Mouse (Mus musculus) lung, embryonic 15.5 days (tissue): ENCODE data around the gene Pitx2. TPM values are rescaled to one million over a fixed set of nuclear protein-coding genes. Genes with fewer than 3 reads are reported as not detected.

Experiments used
- ATAC-seq: fragments of 200-750 bp; cut with Nextera tagmentation; 2 replicates; pipeline ENCODE4 v1.8.0; 2017; ENCODE audit warnings: moderate number of reproducible peaks, borderline replicate concordance; ENCODE audit not compliant: low FRiP score, low TSS enrichment; ENCODE audit errors: extremely low read depth
- H3K27ac ChIP-seq: fragments of 300-500 bp; sonication (generic); 2 replicates; pipeline ENCODE4 v1.5.1; 2015; ENCODE audit warnings: moderate library complexity, mild to moderate bottlenecking, inconsistent platforms
- H3K27me3 ChIP-seq: fragments of 300-500 bp; sonication (generic); 2 replicates; pipeline ENCODE4 v1.6.1; 2015; ENCODE audit warnings: inconsistent platforms
- H3K36me3 ChIP-seq: fragments of 300-500 bp; sonication (generic); 2 replicates; pipeline ENCODE4 v1.6.1; 2015; ENCODE audit warnings: inconsistent platforms
- H3K4me1 ChIP-seq: fragments of 300-500 bp; sonication (generic); 2 replicates; pipeline ENCODE4 v1.6.1; 2015; ENCODE audit warnings: inconsistent platforms
- H3K4me2 ChIP-seq: fragments of 300-500 bp; sonication (generic); 2 replicates; pipeline ENCODE4 v1.6.1; 2015; ENCODE audit warnings: inconsistent platforms, mild to moderate bottlenecking, moderate library complexity
- H3K4me3 ChIP-seq: fragments of 300-500 bp; sonication (generic); 2 replicates; pipeline ENCODE4 v1.5.1; 2015; ENCODE audit warnings: mild to moderate bottlenecking, inconsistent platforms
- H3K9ac ChIP-seq: fragments of 300-500 bp; sonication (generic); 2 replicates; pipeline ENCODE4 v1.6.1; 2015; ENCODE audit warnings: inconsistent platforms
- H3K9me3 ChIP-seq: fragments of 300-500 bp; sonication (generic); 2 replicates; pipeline ENCODE4 v1.6.1; 2016; ENCODE audit warnings: inconsistent platforms
- WGBS: fragments of 180-500 bp; shearing (Covaris S2); methylation state at CpG from one replicate; pipeline ENCODE4 v1.1.7; 2015; 5-methylcytosine and 5-hydroxymethylcytosine counted together
- polyA plus RNA-seq: library from polyadenylated mRNA; unstranded; fragments of >200 nt; fragmentation: Nextera tagmentation; extraction: Ambion mirVana; gene quantifications from 2 replicates; pipeline ENCODE4 v1.2.1, GENCODE M21; 2015

The Pitx2 gene
- polyA plus RNA-seq, 1 experiment from 2014 or later: 6.3 TPM

DNA sequence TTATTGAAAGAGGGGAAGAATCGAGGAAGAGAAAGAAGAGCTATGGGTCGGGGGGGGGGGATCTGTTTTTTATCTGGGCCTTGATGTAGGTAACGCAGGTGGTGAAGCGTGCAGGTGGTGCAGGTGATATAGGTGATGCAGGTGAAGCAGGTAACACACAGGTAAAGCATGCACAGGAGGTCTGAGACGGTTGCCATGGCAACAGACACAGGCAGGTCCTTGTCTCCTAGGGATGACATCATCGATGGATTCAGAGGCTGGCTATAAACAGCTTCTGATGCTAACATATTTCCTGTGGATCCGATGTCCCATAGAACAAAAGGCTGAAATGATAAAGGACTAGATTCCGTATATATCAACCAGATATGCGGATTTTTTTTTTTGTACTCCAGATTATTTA, 51.3 kb downstream of the Pitx2 start:
- Histone ChIP-seq H3K36me3 (no peaks in the 10 kb centered on the region), H3K27me3 (no peaks in the 10 kb centered on the region), H3K4me2 (no peak overlapping the region), H3K4me3 (no peak overlapping the region), H3K27ac (no peak overlapping the region), H3K9me3 (no peaks in the 10 kb centered on the region), H3K4me1 (no peaks in the 10 kb centered on the region), H3K9ac (no peak overlapping the region)
- 80% methylated on average over 9 of the region's 9 CpGs for WGBS
- no peak for ATAC-seq

- Histone ChIP-seq H3K27ac (no peak overlapping the region), H3K4me1 (no peaks in the 10 kb centered on the region), H3K4me2 (no peak overlapping the region; the same call in 1 of the 2 replicates), H3K9ac (no peak overlapping the region), H3K4me3 (no peak overlapping the region), H3K36me3 (no peaks in the 10 kb centered on the region), H3K27me3 (no peaks in the 10 kb centered on the region), H3K9me3 (no peaks in the 10 kb centered on the region)
- ATAC-seq: no peak
- 42% methylated on average over 10 of the region's 10 CpGs for WGBS
Observed at GRCm38 (mm10) chr3:129254246-129254645, 54.6 kb downstream of the Pitx2 start.

- peak overlapping the region; percentile 3; the same call in 1 of the 2 replicates for H3K4me3 ChIP-seq
- WGBS: 50% methylated on average over 19 of the region's 19 CpGs
- no peaks in the 10 kb centered on the region for H3K9me3 ChIP-seq
- no peak overlapping the region for H3K27ac ChIP-seq
- ATAC-seq: 0 out of 2 replicates have a peak, but pooled peaks have one; percentile 46
- peak overlapping the region; percentile 42 for H3K4me2 ChIP-seq
- H3K36me3 ChIP-seq: no peaks in the 10 kb centered on the region
- H3K4me1 ChIP-seq: no peaks in the 10 kb centered on the region
- H3K27me3 ChIP-seq: no peaks in the 10 kb centered on the region
- H3K9ac ChIP-seq: no peak overlapping the region
Observed at GRCm38 (mm10) chr3:129256283-129256682, 56.6 kb downstream of the Pitx2 start.

DNA sequence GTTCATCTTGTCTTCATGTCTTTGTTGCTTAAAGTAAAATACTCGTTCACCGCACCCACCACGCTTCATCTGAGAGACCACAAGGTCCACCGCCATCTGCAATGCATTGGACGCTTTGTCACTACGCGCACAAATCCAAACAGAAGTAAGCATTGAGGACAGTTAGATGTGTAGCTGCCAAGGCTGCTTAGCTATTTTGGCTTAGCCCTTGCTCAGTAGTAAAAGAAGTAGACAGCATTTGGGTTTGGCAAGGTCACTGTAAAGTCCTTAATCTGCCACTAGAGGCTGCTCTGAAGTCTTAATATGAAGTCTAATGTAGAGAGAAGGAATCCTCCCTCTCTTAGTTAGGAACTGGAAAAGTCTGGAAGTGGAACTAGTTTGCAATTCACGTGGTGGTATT, 57.1 kb downstream of the Pitx2 start:
- no peak for ATAC-seq
- no peak overlapping the region for H3K9ac ChIP-seq
- H3K4me1 ChIP-seq: no peaks in the 10 kb centered on the region
- H3K27ac ChIP-seq: no peak overlapping the region
- H3K4me3 ChIP-seq: 0 out of 2 replicates have a peak overlapping the region, but pooled peaks have one; percentile 3
- no peaks in the 10 kb centered on the region for H3K27me3 ChIP-seq
- no peaks in the 10 kb centered on the region for H3K9me3 ChIP-seq
- WGBS: 60% methylated on average over 8 of the region's 8 CpGs
- H3K36me3 ChIP-seq: no peaks in the 10 kb centered on the region
- peak overlapping the region; percentile 42 for H3K4me2 ChIP-seq

DNA sequence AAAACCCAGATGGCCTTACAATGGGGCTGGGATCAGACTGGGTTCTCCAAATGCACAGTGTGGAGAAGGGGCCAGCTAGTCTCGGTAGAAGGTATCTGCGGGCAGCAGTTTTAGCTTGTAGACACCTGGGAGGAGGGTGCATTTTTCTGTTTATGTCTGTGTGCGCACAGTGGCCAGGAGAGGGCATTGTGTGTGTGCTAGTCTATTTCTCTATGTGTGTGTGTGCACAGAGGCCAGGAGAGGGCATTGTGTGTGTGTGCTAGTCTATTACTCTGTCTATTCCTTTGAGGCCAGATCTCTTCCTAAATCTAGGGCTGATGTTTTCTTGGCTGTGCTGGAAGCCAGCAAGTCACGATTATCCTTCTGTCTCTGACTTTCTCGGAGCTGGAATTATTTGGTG, 58.8 kb downstream of the Pitx2 start:
- Histone ChIP-seq H3K4me2 (no peak overlapping the region), H3K9me3 (no peaks in the 10 kb centered on the region), H3K4me3 (no peak overlapping the region), H3K27ac (no peak overlapping the region), H3K36me3 (no peaks in the 10 kb centered on the region), H3K9ac (no peak overlapping the region), H3K4me1 (no peaks in the 10 kb centered on the region), H3K27me3 (no peaks in the 10 kb centered on the region)
- 68% methylated on average over 5 of the region's 5 CpGs for WGBS
- ATAC-seq: no peak

Other genes starting within 250 kb of the Pitx2 start
- gene Enpep, start 132.8 kb downstream of the Pitx2 start, polyA plus RNA-seq: 41.0 and 44.8 TPM in 2 replicates